Mouse (Mus musculus): ENCODE results near the gene Creld1.

Gene Creld1

DNA sequence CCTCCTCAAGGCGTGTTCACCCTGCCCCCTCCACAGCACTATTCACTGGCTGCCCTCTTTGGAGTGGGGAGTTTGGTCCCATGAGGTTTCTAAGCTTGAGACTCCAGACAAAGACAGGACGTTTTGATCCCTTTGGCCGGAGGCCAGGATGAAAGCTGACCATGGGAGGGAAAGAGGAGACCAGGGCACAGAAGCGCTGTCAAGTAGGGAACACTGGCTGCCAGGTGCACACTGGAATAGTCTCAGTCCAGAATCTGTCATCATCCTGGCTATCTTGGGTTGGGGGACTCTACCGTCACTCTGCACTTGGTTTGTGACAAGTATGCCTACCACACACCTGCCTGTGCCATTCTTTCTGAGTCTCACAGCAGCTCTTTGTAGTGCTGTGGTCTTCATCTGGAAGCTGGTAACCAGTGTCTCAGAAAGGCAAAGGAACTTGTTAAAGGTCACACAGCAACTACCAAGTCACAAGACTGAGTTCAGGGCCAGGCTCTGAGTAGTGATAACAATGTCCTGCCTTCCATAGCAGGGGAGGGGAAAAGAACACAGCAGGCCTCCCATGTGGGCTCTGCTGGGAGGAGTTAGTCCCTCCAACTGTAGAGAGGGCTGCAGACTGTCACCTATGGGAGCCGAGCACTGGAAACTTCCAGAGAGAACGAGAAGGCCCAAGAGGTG lies 25.3 kb downstream of the Creld1 start:
- DNase-seq (ENCODE audit: low read depth, low spot score): no peak

GRCm38 (mm10) chr6:113508947-113509280 lies 25.8 kb downstream of the Creld1 start:
- no peak for DNase-seq (ENCODE audit: low read depth, low spot score)

- DNase-seq (ENCODE audit: low read depth, low spot score): no peak
Observed at GRCm38 (mm10) chr6:113513944-113514343, 30.8 kb downstream of the Creld1 start.

- no peak for DNase-seq (ENCODE audit: low read depth, low spot score)
Observed at GRCm38 (mm10) chr6:113514600-113514999, 31.5 kb downstream of the Creld1 start.

DNA sequence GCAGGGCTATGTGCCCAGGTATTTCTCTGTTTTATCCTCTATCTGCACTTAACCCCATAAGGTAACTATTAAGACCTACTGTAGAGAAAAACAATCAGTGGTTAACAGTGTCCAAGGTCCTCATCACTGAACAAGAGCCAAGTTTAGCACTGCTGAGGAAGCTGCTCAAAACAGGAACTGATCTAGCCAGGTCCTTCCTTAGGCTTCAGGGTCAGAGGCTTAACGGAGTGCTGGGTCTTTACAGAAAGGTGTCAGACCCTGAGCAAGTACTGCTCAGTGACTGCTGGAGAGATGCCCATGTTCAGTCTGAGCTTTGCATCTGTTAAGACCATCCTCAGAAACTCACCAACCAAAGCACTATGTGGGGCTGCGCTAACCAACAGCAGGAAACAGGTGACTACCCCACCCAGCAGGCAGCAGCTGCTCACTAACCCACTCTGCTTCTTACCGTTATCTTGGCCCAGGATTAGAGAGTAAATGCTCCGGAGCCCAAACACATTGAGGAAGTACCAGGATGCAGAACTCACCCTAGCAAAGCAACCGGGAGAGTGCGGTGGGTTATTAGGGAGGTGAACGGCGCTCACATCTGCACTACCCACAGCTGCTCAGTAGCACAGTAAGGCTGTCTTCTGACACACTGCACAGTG lies 34.5 kb downstream of the Creld1 start:
- DNase-seq (ENCODE audit: low read depth, low spot score): no peak

DNA sequence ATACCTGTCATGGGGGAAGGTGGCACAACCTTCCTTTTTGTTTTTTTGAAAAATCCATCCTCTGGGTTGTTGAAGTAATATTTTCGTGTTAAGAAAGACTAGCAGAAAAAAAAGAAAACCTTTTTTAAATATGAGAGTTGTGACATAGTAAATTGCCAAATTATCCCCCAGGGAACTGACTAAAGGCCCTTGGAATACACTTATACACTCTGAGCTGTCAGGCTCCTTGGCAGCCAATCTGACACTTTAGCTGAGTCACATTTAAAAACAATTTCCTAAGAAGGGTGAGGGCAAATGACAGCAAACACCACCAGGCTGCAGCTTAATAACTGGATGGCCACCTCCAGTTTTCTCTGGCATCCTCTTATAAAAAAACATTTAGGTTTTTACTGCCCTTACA lies 39.2 kb downstream of the Creld1 start:
- DNase-seq (ENCODE audit: low read depth, low spot score): no peak

DNA sequence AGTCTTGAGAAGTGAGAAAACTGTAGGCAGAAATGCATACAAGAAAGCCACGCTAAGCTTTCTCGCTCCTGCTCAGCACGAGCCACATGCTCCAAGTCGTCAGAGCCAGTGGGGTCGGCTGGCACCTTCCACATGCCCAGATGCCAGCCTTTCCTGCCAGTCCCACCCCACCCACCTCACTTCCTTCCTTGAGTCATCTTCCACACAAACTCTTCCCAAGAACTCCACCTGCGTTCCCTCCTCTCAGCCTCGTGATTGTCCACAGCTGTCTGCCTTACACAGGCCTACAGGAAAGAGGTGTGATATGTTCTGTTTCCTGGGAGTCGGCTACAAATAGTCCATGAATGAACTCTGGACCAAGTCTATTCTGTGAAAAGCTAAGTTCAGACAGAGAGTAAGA lies 40.3 kb downstream of the Creld1 start:
- DNase-seq (ENCODE audit: low read depth, low spot score): no peak

DNA sequence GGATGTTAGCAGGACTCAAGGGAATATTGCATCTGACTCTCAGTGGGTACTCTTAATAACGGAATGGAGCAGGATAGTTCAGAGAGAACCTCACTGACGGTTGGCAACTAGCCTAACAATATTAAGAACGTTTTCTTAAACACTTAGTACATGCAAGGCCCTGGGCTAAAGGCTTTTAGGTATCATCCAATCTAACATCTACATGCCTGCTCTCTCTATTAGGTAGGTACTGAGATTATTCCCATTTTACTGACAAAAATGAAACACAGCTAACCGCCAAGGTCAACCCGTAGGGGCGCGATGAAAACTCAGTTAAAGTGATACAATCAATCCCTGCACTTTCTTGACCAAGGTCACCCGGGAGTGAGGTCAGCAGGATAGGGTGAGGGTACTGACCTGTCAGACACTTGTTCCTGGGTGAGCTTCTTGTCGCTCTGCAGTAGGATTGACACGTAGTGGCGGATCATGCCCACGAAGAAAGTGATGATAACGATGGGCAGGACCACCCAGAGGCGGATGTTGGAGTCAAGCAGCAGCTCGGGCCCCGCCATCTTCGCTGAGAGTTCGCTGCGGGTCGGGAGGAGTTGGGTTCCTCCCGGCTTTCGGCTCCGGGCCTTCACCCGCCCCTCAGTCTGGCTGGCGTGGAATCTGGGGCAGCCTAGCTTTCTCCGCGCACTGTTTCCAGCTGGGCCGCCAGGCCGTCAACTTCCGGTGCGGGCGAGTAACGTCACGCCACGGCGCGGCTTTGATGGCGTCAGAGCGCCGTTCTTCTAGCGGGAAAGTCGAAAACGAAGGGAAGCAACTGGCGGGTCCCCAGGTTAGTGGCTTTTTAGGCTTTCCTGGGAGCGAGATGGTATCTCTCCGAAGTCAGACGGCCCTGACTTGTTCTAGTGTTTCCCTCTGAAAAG lies 48.1 kb downstream of the Creld1 start, which contains the start of the genes Emc3 and Fancd2:
Emc3 (minus strand) TSS at position 721 of the 908 bp plus-strand sequence.
Fancd2 (plus strand) TSS at position 751 of the 908 bp plus-strand sequence.
- peak; percentile 83 for DNase-seq (ENCODE audit: low read depth, low spot score)

DNA sequence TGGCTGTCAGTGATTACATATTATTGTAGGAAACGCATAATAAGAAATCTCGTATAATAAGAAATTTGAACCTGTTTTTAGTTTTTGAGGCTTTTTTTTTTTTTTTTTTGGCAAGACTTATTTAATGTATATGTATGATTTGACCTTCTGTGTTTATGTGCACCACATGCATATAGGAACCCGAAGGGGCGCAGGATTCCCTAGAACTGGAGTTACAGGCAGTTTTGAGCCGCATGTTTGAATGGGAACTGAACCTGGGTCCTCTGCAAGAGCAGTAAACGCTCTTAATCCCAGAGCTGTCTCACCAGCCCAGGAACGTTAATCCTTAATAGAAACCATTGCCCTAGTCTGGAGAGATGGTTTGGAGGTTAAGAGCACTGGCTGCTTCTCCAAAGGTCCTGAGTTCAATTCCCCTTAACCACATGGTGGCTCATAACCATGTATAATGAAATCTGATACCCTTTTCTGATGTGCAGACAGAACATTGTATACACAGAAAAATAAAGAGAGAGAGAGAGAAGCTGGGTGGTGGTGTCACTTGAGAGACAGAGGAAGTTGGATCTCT lies 48.8 kb downstream of the Creld1 start:
- DNase-seq (ENCODE audit: low read depth, low spot score): no peak

GRCm38 (mm10) chr6:113534886-113535285 lies 51.8 kb downstream of the Creld1 start:
- DNase-seq (ENCODE audit: low read depth, low spot score): no peak

GRCm38 (mm10) chr6:113541610-113542009 lies 58.5 kb downstream of the Creld1 start:
- no peak for DNase-seq (ENCODE audit: low read depth, low spot score)
